In the genomic region with DNA sequence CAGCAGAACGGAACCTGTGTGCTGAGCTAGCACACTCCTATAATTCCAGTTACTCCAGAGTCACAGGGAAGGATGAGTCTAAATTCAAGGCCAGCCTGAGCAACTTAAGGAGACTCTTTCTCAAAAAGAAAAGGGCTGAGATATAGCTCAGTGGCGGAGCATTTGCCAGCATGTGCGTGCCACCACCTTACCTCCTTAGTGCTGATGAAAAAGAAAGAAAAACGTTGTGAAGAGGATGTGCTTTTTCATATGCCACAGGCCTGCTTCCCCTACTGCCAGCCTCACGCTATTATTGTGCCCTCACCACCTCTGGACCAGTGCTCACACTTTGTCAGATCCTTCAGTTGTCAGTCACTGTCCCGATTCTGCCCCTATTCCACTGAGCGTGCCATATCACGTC, we compare ENCODE assay signal across 22 mouse cellular contexts. TPM values are rescaled to one million over a fixed set of nuclear protein-coding genes. Genes with fewer than 3 reads are reported as not detected.
DNase-seq lines count a peak whose midpoint lies in the region; ATAC-seq and TF ChIP-seq lines count a peak whose summit lies in the region.
"Had no signal": no experiment of that assay in that cellular context is flagged by ENCODE, and none has a peak within 500 bp of the region (broad histone marks: within the 10 kb centered on the region; RNA-seq: fewer than 3 reads in every experiment).

No protein-coding gene starts in this region.

- H3K4me1 ChIP-seq in embryonic facial prominence, embryonic 15.5 days, result peaks cover 22% of the 10 kb centered on the region
- peaks cover 31% of the 10 kb centered on the region for H3K4me1 ChIP-seq in embryonic facial prominence, embryonic 10.5 days
- H3K4me1 ChIP-seq in liver, postnatal 0 days (ENCODE audit: insufficient read depth), result peaks cover 40% of the 10 kb centered on the region
- H3K4me1 ChIP-seq in liver, embryonic 12.5 days, result peaks cover 43% of the 10 kb centered on the region

- H3K4me3 ChIP-seq in embryonic facial prominence, embryonic 15.5 days (replicated peaks), result no peak overlapping the region
- H3K4me3 ChIP-seq in embryonic facial prominence, embryonic 10.5 days, result no peak overlapping the region
- H3K4me3 ChIP-seq in liver, postnatal 0 days (ENCODE audit: low read depth, low read length), result no peak overlapping the region
- no peak overlapping the region for H3K4me3 ChIP-seq in liver, embryonic 12.5 days
- H3K4me3 ChIP-seq: embryonic facial prominence, embryonic 12.5 days; forebrain, embryonic 10.5 days; hindbrain, embryonic 12.5 days; kidney, embryonic 15.5 days; limb, embryonic 13.5 days; neural tube, embryonic 13.5 days; stomach, embryonic 15.5 days had no signal

- ATAC-seq in embryonic facial prominence, embryonic 15.5 days (ENCODE audit: insufficient number of reproducible peaks, low FRiP score, low TSS enrichment, low read depth), result no peak
- no peak for ATAC-seq in liver, postnatal 0 days
- no peak for ATAC-seq in liver, embryonic 12.5 days
- ATAC-seq in inflammation-experienced regulatory T-cells, adult 6 months, result peak; percentile 6
- ATAC-seq: forebrain, postnatal 0 days; midbrain, embryonic 16.5 days had no signal

- no peaks in the 10 kb centered on the region for H3K27me3 ChIP-seq in embryonic facial prominence, embryonic 15.5 days
- H3K27me3 ChIP-seq in embryonic facial prominence, embryonic 10.5 days (replicated peaks; ENCODE audit: low read depth, poor library complexity, severe bottlenecking), result no peaks in the 10 kb centered on the region
- no peaks in the 10 kb centered on the region for H3K27me3 ChIP-seq in liver, postnatal 0 days (ENCODE audit: insufficient read depth, low read length)
- H3K27me3 ChIP-seq in liver, embryonic 12.5 days (replicated peaks), result no peaks in the 10 kb centered on the region
- H3K27me3 ChIP-seq: embryonic facial prominence, embryonic 12.5 days; kidney, embryonic 15.5 days; limb, embryonic 13.5 days; neural tube, embryonic 13.5 days; stomach, embryonic 15.5 days had no signal

- no peak overlapping the region for H3K9ac ChIP-seq in embryonic facial prominence, embryonic 15.5 days
- H3K9ac ChIP-seq in liver, postnatal 0 days (replicated peaks), result no peak overlapping the region
- no peak overlapping the region for H3K9ac ChIP-seq in liver, embryonic 12.5 days
- H3K9ac ChIP-seq: embryonic facial prominence, embryonic 12.5 days; forebrain, postnatal 0 days; hindbrain, embryonic 12.5 days; kidney, embryonic 15.5 days; limb, embryonic 13.5 days; neural tube, embryonic 13.5 days; stomach, embryonic 15.5 days had no signal

- DNase-seq in embryonic facial prominence, embryonic 10.5 days (ENCODE audit: low spot score), result no peak
- no peak for DNase-seq in liver, postnatal 0 days
- peak; percentile 57 for DNase-seq in CD4-positive helper T cell, adult 2 months (ENCODE audit: low read depth, low spot score)
- DNase-seq in natural killer cell, adult 2 months (ENCODE audit: low spot score in 2 of 2), result no peak
- no peak for DNase-seq in adrenal gland, postnatal 14 days
- DNase-seq: cerebellum, adult 11 months; cerebellum, adult 9-10 months; forebrain, postnatal 0 days; kidney, postnatal 25 days; right cerebral cortex, postnatal 4 days had no signal

- no peaks in the 10 kb centered on the region for H3K36me3 ChIP-seq in embryonic facial prominence, embryonic 15.5 days
- no peaks in the 10 kb centered on the region for H3K36me3 ChIP-seq in embryonic facial prominence, embryonic 10.5 days (replicated peaks)
- no peaks in the 10 kb centered on the region for H3K36me3 ChIP-seq in liver, postnatal 0 days (replicated peaks; ENCODE audit: insufficient read depth, low read length)
- H3K36me3 ChIP-seq in liver, embryonic 12.5 days, result no peaks in the 10 kb centered on the region
- H3K36me3 ChIP-seq: embryonic facial prominence, embryonic 12.5 days; forebrain, embryonic 10.5 days; hindbrain, embryonic 12.5 days; kidney, embryonic 15.5 days; limb, embryonic 13.5 days; neural tube, embryonic 13.5 days; stomach, embryonic 15.5 days had no signal

- no peaks in the 10 kb centered on the region for H3K9me3 ChIP-seq in embryonic facial prominence, embryonic 15.5 days (replicated peaks)
- H3K9me3 ChIP-seq in embryonic facial prominence, embryonic 10.5 days, result no peaks in the 10 kb centered on the region
- no peaks in the 10 kb centered on the region for H3K9me3 ChIP-seq in liver, postnatal 0 days (ENCODE audit: low read length)
- H3K9me3 ChIP-seq in liver, embryonic 12.5 days (replicated peaks), result no peaks in the 10 kb centered on the region
- H3K9me3 ChIP-seq: embryonic facial prominence, embryonic 12.5 days; forebrain, embryonic 10.5 days; hindbrain, embryonic 12.5 days; kidney, embryonic 15.5 days; limb, embryonic 13.5 days; neural tube, embryonic 13.5 days; stomach, embryonic 15.5 days had no signal

- H3K4me2 ChIP-seq in embryonic facial prominence, embryonic 15.5 days (replicated peaks), result no peak overlapping the region
- no peak overlapping the region for H3K4me2 ChIP-seq in liver, postnatal 0 days (ENCODE audit: low read depth, low read length)
- no peak overlapping the region for H3K4me2 ChIP-seq in liver, embryonic 12.5 days
- H3K4me2 ChIP-seq: embryonic facial prominence, embryonic 12.5 days; heart, embryonic 11.5 days; hindbrain, embryonic 12.5 days; kidney, embryonic 15.5 days; limb, embryonic 13.5 days; neural tube, embryonic 13.5 days; stomach, embryonic 15.5 days had no signal

- TF ChIP-seq CTCF in liver, postnatal 0 days (IDR thresholded peaks at IDR 0.05; ENCODE audit: low read depth), result no peak

- 77% methylated on average over 8 of the region's 8 CpGs for WGBS in embryonic facial prominence, embryonic 15.5 days
- 89% methylated on average over 8 of the region's 8 CpGs for WGBS in embryonic facial prominence, embryonic 10.5 days
- 76% methylated on average over 8 of the region's 8 CpGs for WGBS in liver, postnatal 0 days (ENCODE audit: insufficient replicate concordance)
- WGBS in liver, embryonic 12.5 days (ENCODE audit: insufficient replicate concordance), result 72% methylated on average over 8 of the region's 8 CpGs

- no peak for TF ChIP-seq EP300 in liver, postnatal 0 days (IDR thresholded peaks at IDR 0.05; ENCODE audit: low read depth)

- 0 out of 2 replicates have a peak overlapping the region, but pooled peaks have one; percentile 74 for H3K27ac ChIP-seq in embryonic facial prominence, embryonic 15.5 days (replicated peaks)
- no peak overlapping the region for H3K27ac ChIP-seq in embryonic facial prominence, embryonic 10.5 days (replicated peaks)
- 0 out of 2 replicates have a peak overlapping the region, but pooled peaks have one; percentile 24 for H3K27ac ChIP-seq in liver, postnatal 0 days (ENCODE audit: low read depth)
- H3K27ac ChIP-seq in liver, embryonic 12.5 days, result no peak overlapping the region
- H3K27ac ChIP-seq: embryonic facial prominence, embryonic 12.5 days; hindbrain, embryonic 12.5 days; kidney, embryonic 15.5 days; limb, embryonic 13.5 days; neural tube, embryonic 13.5 days; stomach, embryonic 15.5 days had no signal

RNA-seq across cellular contexts. Expression of a gene that starts 37.7 kb away (rescaled TPM):
- 39.8 and 40.7 TPM in 2 replicates for polyA plus RNA-seq in embryonic facial prominence, embryonic 15.5 days (2015; fragmentation: Nextera tagmentation; extraction: Ambion mirVana)
- polyA plus RNA-seq in embryonic facial prominence, embryonic 10.5 days (2016; fragmentation: Nextera tagmentation; extraction: Ambion mirVana), result 34.1 and 35.1 TPM in 2 replicates
- 18.2 and 20.6 TPM in 2 replicates for polyA plus RNA-seq in liver, postnatal 0 days (2015; fragmentation: Nextera tagmentation; extraction: Ambion mirVana)
- polyA plus RNA-seq in liver, embryonic 12.5 days (2016; fragmentation: Nextera tagmentation; extraction: Ambion mirVana), result 48.0 and 48.4 TPM in 2 replicates
- polyA plus RNA-seq in inflammation-experienced regulatory T-cells, adult 6 months (2017; shearing (Covaris generic)), result 10 to 100 TPM; 58.9 to 78.1 (median 63.5) TPM
- total RNA-seq in adrenal gland, postnatal 14 days (2021), result 92.9 and 94.0 TPM in 2 replicates

Comparison
In these comparisons a context has a peak if more than half of its experiments do, and no peak if none do; other contexts are left out.
1. H3K27ac ChIP-seq: peak in embryonic facial prominence, embryonic 15.5 days (single experiment) and liver, postnatal 0 days (single experiment); none in embryonic facial prominence, embryonic 10.5 days (single experiment) and liver, embryonic 12.5 days (single experiment).